Mouse (Mus musculus): ENCODE measurements around the gene Ovol3. TPM values are rescaled to one million over a fixed set of nuclear protein-coding genes. Genes with fewer than 3 reads are reported as not detected.

The Ovol3 gene
- total and polyA plus RNA-seq, 2 experiments, result 0.94 TPM; not detected in 1

GRCm38 (mm10) chr7:30200200-30200599 lies 35.3 kb downstream of the Ovol3 start:
- H3K4me3 ChIP-seq (ENCODE audit: insufficient read depth, low read depth, low read length), result no peak overlapping the region
- H3K9ac ChIP-seq (ENCODE audit: low read depth, low read length), result no peak overlapping the region
- no peaks in the 10 kb centered on the region for H3K27me3 ChIP-seq (ENCODE audit: control insufficient read depth, insufficient read depth, low read length)
- 77% methylated on average over 5 of the region's 5 CpGs for WGBS
- no peaks in the 10 kb centered on the region for H3K36me3 ChIP-seq (ENCODE audit: control insufficient read depth, insufficient read depth, low read length)
- no peaks in the 10 kb centered on the region for H3K79me2 ChIP-seq (ENCODE audit: control insufficient read depth, insufficient read depth, low read length)
- no peak for DNase-seq (ENCODE audit: extremely low read depth, low read depth, low spot score)
- H3K27ac ChIP-seq (replicated peaks; ENCODE audit: insufficient read depth, low read depth, low read length), result no peak overlapping the region
- TF ChIP-seq CTCF (IDR thresholded peaks at IDR 0.05; ENCODE audit: low read depth, low read length) (no peak), POLR2A (IDR thresholded peaks at IDR 0.05; ENCODE audit: extremely low read depth, insufficient read depth, low read length) (no peak)
- no peaks in the 10 kb centered on the region for H3K4me1 ChIP-seq (ENCODE audit: control insufficient read depth, insufficient read depth, low read length)

GRCm38 (mm10) chr7:30199498-30200139 lies 35.9 kb downstream of the Ovol3 start:
- no peaks in the 10 kb centered on the region for H3K36me3 ChIP-seq (ENCODE audit: control insufficient read depth, insufficient read depth, low read length)
- H3K4me3 ChIP-seq (ENCODE audit: insufficient read depth, low read depth, low read length), result no peak overlapping the region
- WGBS, result 81% methylated on average over 18 of the region's 18 CpGs
- no peak overlapping the region for H3K27ac ChIP-seq (replicated peaks; ENCODE audit: insufficient read depth, low read depth, low read length)
- H3K4me1 ChIP-seq (ENCODE audit: control insufficient read depth, insufficient read depth, low read length), result no peaks in the 10 kb centered on the region
- H3K9ac ChIP-seq (ENCODE audit: low read depth, low read length), result no peak overlapping the region
- TF ChIP-seq POLR2A (IDR thresholded peaks at IDR 0.05; ENCODE audit: extremely low read depth, insufficient read depth, low read length) (no peak), CTCF (IDR thresholded peaks at IDR 0.05; ENCODE audit: low read depth, low read length) (no peak)
- H3K79me2 ChIP-seq (ENCODE audit: control insufficient read depth, insufficient read depth, low read length), result no peaks in the 10 kb centered on the region
- H3K27me3 ChIP-seq (ENCODE audit: control insufficient read depth, insufficient read depth, low read length), result no peaks in the 10 kb centered on the region
- no peak for DNase-seq (ENCODE audit: extremely low read depth, low read depth, low spot score)

GRCm38 (mm10) chr7:30198481-30198971 lies 37.0 kb downstream of the Ovol3 start, which contains the start of gene Capns1:
Gene Capns1 (minus strand): TSS chr7:30198811.
- TF ChIP-seq POLR2A (IDR thresholded peaks at IDR 0.05; ENCODE audit: extremely low read depth, insufficient read depth, low read length) (no peak), CTCF (IDR thresholded peaks at IDR 0.05; ENCODE audit: low read depth, low read length) (peak; percentile 86)
- Histone ChIP-seq H3K4me1 (ENCODE audit: control insufficient read depth, insufficient read depth, low read length) (0 out of 2 replicates have a peak, but pooled peaks cover 1% of the 10 kb centered on the region), H3K4me3 (ENCODE audit: insufficient read depth, low read depth, low read length) (no peak within 1 kb of the TSS), H3K27ac (replicated peaks; ENCODE audit: insufficient read depth, low read depth, low read length) (no peak within 1 kb of the TSS), H3K79me2 (ENCODE audit: control insufficient read depth, insufficient read depth, low read length) (no peaks in the 10 kb centered on the region), H3K27me3 (ENCODE audit: control insufficient read depth, insufficient read depth, low read length) (no peaks in the 10 kb centered on the region), H3K36me3 (ENCODE audit: control insufficient read depth, insufficient read depth, low read length) (no peaks in the 10 kb centered on the region), H3K9ac (ENCODE audit: low read depth, low read length) (no peak within 1 kb of the TSS)
- DNase-seq (ENCODE audit: extremely low read depth, low read depth, low spot score), result peak; percentile 68
- WGBS, result 13% methylated on average over 8 of the region's 8 CpGs

- Histone ChIP-seq H3K9ac (ENCODE audit: low read depth, low read length) (no peak overlapping the region), H3K4me3 (ENCODE audit: insufficient read depth, low read depth, low read length) (no peak overlapping the region), H3K36me3 (ENCODE audit: control insufficient read depth, insufficient read depth, low read length) (no peaks in the 10 kb centered on the region), H3K27ac (replicated peaks; ENCODE audit: insufficient read depth, low read depth, low read length) (no peak overlapping the region), H3K79me2 (ENCODE audit: control insufficient read depth, insufficient read depth, low read length) (no peaks in the 10 kb centered on the region), H3K4me1 (ENCODE audit: control insufficient read depth, insufficient read depth, low read length) (peaks cover 3% of the 10 kb centered on the region; the same call in 1 of the 2 replicates), H3K27me3 (ENCODE audit: control insufficient read depth, insufficient read depth, low read length) (no peaks in the 10 kb centered on the region)
- WGBS, result 68% methylated on average over 5 of the region's 5 CpGs
- no peak for DNase-seq (ENCODE audit: extremely low read depth, low read depth, low spot score)
- TF ChIP-seq POLR2A (IDR thresholded peaks at IDR 0.05; ENCODE audit: extremely low read depth, insufficient read depth, low read length) (no peak), CTCF (IDR thresholded peaks at IDR 0.05; ENCODE audit: low read depth, low read length) (no peak)
Observed at GRCm38 (mm10) chr7:30197592-30198129, 37.9 kb downstream of the Ovol3 start.

- WGBS, result 31% methylated on average over 6 of the region's 6 CpGs
Observed at GRCm38 (mm10) chr7:30196171-30196570, 39.4 kb downstream of the Ovol3 start.

GRCm38 (mm10) chr7:30195461-30195860 lies 40.1 kb downstream of the Ovol3 start:
- no peak for DNase-seq (ENCODE audit: extremely low read depth, low read depth, low spot score)
- no peak overlapping the region for H3K9ac ChIP-seq (ENCODE audit: low read depth, low read length)
- H3K4me3 ChIP-seq (ENCODE audit: insufficient read depth, low read depth, low read length), result no peak overlapping the region
- no peaks in the 10 kb centered on the region; the same call in 1 of the 2 replicates for H3K79me2 ChIP-seq (ENCODE audit: control insufficient read depth, insufficient read depth, low read length)
- TF ChIP-seq POLR2A (IDR thresholded peaks at IDR 0.05; ENCODE audit: extremely low read depth, insufficient read depth, low read length) (no peak), CTCF (IDR thresholded peaks at IDR 0.05; ENCODE audit: low read depth, low read length) (no peak)
- H3K27ac ChIP-seq (replicated peaks; ENCODE audit: insufficient read depth, low read depth, low read length), result no peak overlapping the region
- WGBS, result 75% methylated on average over 6 of the region's 6 CpGs
- no peaks in the 10 kb centered on the region for H3K27me3 ChIP-seq (ENCODE audit: control insufficient read depth, insufficient read depth, low read length)
- peaks cover 3% of the 10 kb centered on the region; the same call in 1 of the 2 replicates for H3K4me1 ChIP-seq (ENCODE audit: control insufficient read depth, insufficient read depth, low read length)
- H3K36me3 ChIP-seq (ENCODE audit: control insufficient read depth, insufficient read depth, low read length), result peaks cover 10% of the 10 kb centered on the region

More at GRCm38 (mm10) chr7:30196171-30196570, 39.4 kb downstream of the Ovol3 start:
- Histone ChIP-seq H3K79me2 (ENCODE audit: control insufficient read depth, insufficient read depth, low read length) (no peaks in the 10 kb centered on the region; the same call in 1 of the 2 replicates), H3K27ac (replicated peaks; ENCODE audit: insufficient read depth, low read depth, low read length) (no peak overlapping the region), H3K4me3 (ENCODE audit: insufficient read depth, low read depth, low read length) (no peak overlapping the region), H3K27me3 (ENCODE audit: control insufficient read depth, insufficient read depth, low read length) (no peaks in the 10 kb centered on the region), H3K9ac (ENCODE audit: low read depth, low read length) (no peak overlapping the region), H3K36me3 (ENCODE audit: control insufficient read depth, insufficient read depth, low read length) (peaks cover 9% of the 10 kb centered on the region), H3K4me1 (ENCODE audit: control insufficient read depth, insufficient read depth, low read length) (peaks cover 3% of the 10 kb centered on the region; the same call in 1 of the 2 replicates)
- DNase-seq (ENCODE audit: extremely low read depth, low read depth, low spot score), result peak; percentile 19
- TF ChIP-seq POLR2A (IDR thresholded peaks at IDR 0.05; ENCODE audit: extremely low read depth, insufficient read depth, low read length), result no peak
- no peak for TF ChIP-seq CTCF (IDR thresholded peaks at IDR 0.05; ENCODE audit: low read depth, low read length)

Data from liver, adult 2 months (tissue).